Mouse (Mus musculus): ENCODE results near the gene Sh3bp5.

GRCm38 (mm10) chr14:31434426-31434825 lies 1.5 kb downstream of the Sh3bp5 start:
- TF ChIP-seq POLR2A (IDR thresholded peaks at IDR 0.05; ENCODE audit: borderline replicate concordance, insufficient read depth, low read length) (no peak), CTCF (IDR thresholded peaks at IDR 0.05; ENCODE audit: borderline replicate concordance, insufficient read depth, low read depth, low read length) (no peak)

Data from cerebellum, adult 2 months (tissue).